9 mouse cellular contexts compared by ENCODE assay signal in genomic region chr4:94738838-94739731, GRCm38 (mm10). TPM values are rescaled to one million over a fixed set of nuclear protein-coding genes. Genes with fewer than 3 reads are reported as not detected.
DNase-seq lines count a peak whose midpoint lies in the region; ATAC-seq and TF ChIP-seq lines count a peak whose summit lies in the region.
"Had no signal": no experiment of that assay in that cellular context is flagged by ENCODE, and none has a peak within 500 bp of the region (broad histone marks: within the 10 kb centered on the region; RNA-seq: fewer than 3 reads in every experiment).

Gene Tek (plus strand): TSS chr4:94739289.

- H3K9ac ChIP-seq in intestine, embryonic 14.5 days (ENCODE audit: low read length), result no peak within 1 kb of the TSS
- no peak within 1 kb of the TSS for H3K9ac ChIP-seq in liver, postnatal 0 days (replicated peaks)

- DNase-seq in ES-CJ7 (ENCODE audit: low read depth, low spot score), result peak; percentile 19
- peak; percentile 13 for DNase-seq in MN1 (ENCODE audit: low spot score)
- peak; percentile 45 for DNase-seq in gastrocnemius, postnatal 14 days
- DNase-seq in intestine, embryonic 14.5 days (ENCODE audit: low spot score), result no peak
- DNase-seq in liver, postnatal 0 days, result no peak
- no peak for DNase-seq in thymus, postnatal 4 days
- no peak for DNase-seq in left cerebral cortex, adult 11 months (ENCODE audit: low spot score)
- no peak for DNase-seq in thymus, postnatal 10 days (ENCODE audit: low spot score in 2 of 2)

- 43% methylated on average over 16 of the region's 16 CpGs for WGBS in intestine, embryonic 14.5 days
- WGBS in liver, postnatal 0 days (ENCODE audit: insufficient replicate concordance), result 35% methylated on average over 16 of the region's 16 CpGs

- no peaks in the 10 kb centered on the region for H3K4me1 ChIP-seq in intestine, embryonic 14.5 days (replicated peaks; ENCODE audit: control insufficient read depth, insufficient read depth, low read length)
- no peaks in the 10 kb centered on the region for H3K4me1 ChIP-seq in liver, postnatal 0 days (ENCODE audit: insufficient read depth)

- no peak for TF ChIP-seq CTCF in liver, postnatal 0 days (IDR thresholded peaks at IDR 0.05; ENCODE audit: low read depth)

- H3K9me3 ChIP-seq in intestine, embryonic 14.5 days (ENCODE audit: control insufficient read depth, low read length), result no peaks in the 10 kb centered on the region
- no peaks in the 10 kb centered on the region for H3K9me3 ChIP-seq in liver, postnatal 0 days (ENCODE audit: low read length)

- H3K27ac ChIP-seq in intestine, embryonic 14.5 days (ENCODE audit: low read depth), result no peak within 1 kb of the TSS
- H3K27ac ChIP-seq in liver, postnatal 0 days (ENCODE audit: low read depth), result no peak within 1 kb of the TSS

- no peaks in the 10 kb centered on the region for H3K36me3 ChIP-seq in intestine, embryonic 14.5 days (ENCODE audit: control insufficient read depth, insufficient read depth, low read length)
- H3K36me3 ChIP-seq in liver, postnatal 0 days (replicated peaks; ENCODE audit: insufficient read depth, low read length), result no peaks in the 10 kb centered on the region

- peak within 1 kb of the TSS; percentile 17 for H3K4me3 ChIP-seq in intestine, embryonic 14.5 days (ENCODE audit: low read depth, low read length)
- peak within 1 kb of the TSS; percentile 14 for H3K4me3 ChIP-seq in liver, postnatal 0 days (ENCODE audit: low read depth, low read length)
- H3K4me3 ChIP-seq: erythroblast, embryonic 14.5 days had no signal

- peak; percentile 25; the same call in 1 of the 2 replicates for TF ChIP-seq EP300 in liver, postnatal 0 days (IDR thresholded peaks at IDR 0.05; ENCODE audit: low read depth)

- ATAC-seq in intestine, embryonic 14.5 days (replicated peaks; ENCODE audit: low FRiP score, low TSS enrichment, low read depth), result no peak
- ATAC-seq in liver, postnatal 0 days, result no peak

- no peaks in the 10 kb centered on the region for H3K27me3 ChIP-seq in intestine, embryonic 14.5 days (replicated peaks; ENCODE audit: control insufficient read depth, insufficient read depth, low read length)
- no peaks in the 10 kb centered on the region for H3K27me3 ChIP-seq in liver, postnatal 0 days (ENCODE audit: insufficient read depth, low read length)

- peak within 1 kb of the TSS; percentile 36; the same call in 1 of the 2 replicates for H3K4me2 ChIP-seq in intestine, embryonic 14.5 days (ENCODE audit: low read length)
- peak within 1 kb of the TSS; percentile 16 for H3K4me2 ChIP-seq in liver, postnatal 0 days (ENCODE audit: low read depth, low read length)

- intact Hi-C loops in gastrocnemius, postnatal 14 days (cut with DNase I; ENCODE audit: low total_unique reads), result no loop called here

RNA-seq across cellular contexts. Expression of gene Tek, which starts in this region (rescaled TPM):
- total RNA-seq in gastrocnemius, postnatal 14 days (2021), result 10 to 100 TPM; 22.5 to 25.3 TPM
- 12.1 and 13.7 TPM in 2 replicates for polyA plus RNA-seq in intestine, embryonic 14.5 days (2014; fragmentation: Nextera tagmentation; extraction: Ambion mirVana)
- 3.8 TPM in 2 replicates for polyA plus RNA-seq in liver, postnatal 0 days (2015; fragmentation: Nextera tagmentation; extraction: Ambion mirVana)
- polyA plus RNA-seq: erythroblast, embryonic 14.5 days had no signal

Comparison
In these comparisons a context has a peak if more than half of its experiments do, and no peak if none do; other contexts are left out.
1. DNase-seq: peak in ES-CJ7 (single experiment), MN1 (single experiment) and gastrocnemius, postnatal 14 days (single experiment); none in intestine, embryonic 14.5 days (single experiment), liver, postnatal 0 days (single experiment), thymus, postnatal 4 days (single experiment), left cerebral cortex, adult 11 months (single experiment) and thymus, postnatal 10 days (0 of 2).